Mouse (Mus musculus): ENCODE measurements around the gene Ubap1l. TPM values are rescaled to one million over a fixed set of nuclear protein-coding genes. Genes with fewer than 3 reads are reported as not detected.
"Not testable (repeated sequence)": the region's sequence is repeated elsewhere in the genome, so short reads cannot be mapped to it uniquely, and the experiment has no call there.

The Ubap1l gene
- polyA plus RNA-seq, 1 experiment from 2014 or later, result 3.0 TPM

GRCm38 (mm10) chr9:65345439-65345838 is 15.4 kb upstream of the Ubap1l start:
- H3K4me1 ChIP-seq (ENCODE audit: control insufficient read depth, insufficient read depth, low read depth, low read length), result peaks cover 15% of the 10 kb centered on the region
- peak; percentile 38; the same call in 1 of the 2 replicates for ATAC-seq
- H3K27me3 ChIP-seq (replicated peaks; ENCODE audit: control insufficient read depth, insufficient read depth, low read length); H3K36me3 ChIP-seq (ENCODE audit: control insufficient read depth, insufficient read depth, low read length); H3K9me3 ChIP-seq (ENCODE audit: control insufficient read depth, low read length): not testable (repeated sequence)
- H3K4me2 ChIP-seq (ENCODE audit: low read length), result peak overlapping the region; percentile 88
- WGBS, result 56% methylated on average over 11 of the region's 11 CpGs
- peak overlapping the region; percentile 100 for H3K4me3 ChIP-seq (ENCODE audit: low read length)
- H3K27ac ChIP-seq (ENCODE audit: low read depth, low read length), result peak overlapping the region; percentile 96
- peak overlapping the region; percentile 96 for H3K9ac ChIP-seq (ENCODE audit: low read depth, low read length)

- peak within 1 kb of the TSS; percentile 96 for H3K9ac ChIP-seq (ENCODE audit: low read depth, low read length)
- peak; percentile 97 for ATAC-seq
- whole genome bisulfite sequencing, result under 1% methylated on average over 58 of the region's 59 CpGs
- H3K4me3 ChIP-seq (ENCODE audit: low read length), result peak within 1 kb of the TSS; percentile 100
- H3K36me3 ChIP-seq (ENCODE audit: control insufficient read depth, insufficient read depth, low read length), result no peaks in the 10 kb centered on the region
- peak within 1 kb of the TSS; percentile 88 for H3K4me2 ChIP-seq (ENCODE audit: low read length)
- H3K9me3 ChIP-seq (ENCODE audit: control insufficient read depth, low read length), result no peaks in the 10 kb centered on the region
- H3K27ac ChIP-seq (ENCODE audit: low read depth, low read length), result peak within 1 kb of the TSS; percentile 96
- no peaks in the 10 kb centered on the region for H3K27me3 ChIP-seq (replicated peaks; ENCODE audit: control insufficient read depth, insufficient read depth, low read length)
- H3K4me1 ChIP-seq (ENCODE audit: control insufficient read depth, insufficient read depth, low read depth, low read length), result peaks cover 15% of the 10 kb centered on the region
Measured at GRCm38 (mm10) chr9:65345854-65346475, 14.9 kb upstream of the Ubap1l start, which contains the start of gene Pdcd7. Pdcd7 (plus strand) TSS chr9:65346104.

- Histone ChIP-seq H3K36me3 (ENCODE audit: control insufficient read depth, insufficient read depth, low read length) (no peaks in the 10 kb centered on the region), H3K9ac (ENCODE audit: low read depth, low read length) (peak overlapping the region; percentile 96), H3K4me3 (ENCODE audit: low read length) (peak overlapping the region; percentile 100), H3K4me2 (ENCODE audit: low read length) (peak overlapping the region; percentile 88), H3K27me3 (replicated peaks; ENCODE audit: control insufficient read depth, insufficient read depth, low read length) (no peaks in the 10 kb centered on the region), H3K9me3 (ENCODE audit: control insufficient read depth, low read length) (no peaks in the 10 kb centered on the region), H3K4me1 (ENCODE audit: control insufficient read depth, insufficient read depth, low read depth, low read length) (peaks cover 15% of the 10 kb centered on the region), H3K27ac (ENCODE audit: low read depth, low read length) (peak overlapping the region; percentile 96)
- peak; percentile 69 for ATAC-seq
- 0% methylated on average over 61 of the region's 77 CpGs for WGBS
Measured at GRCm38 (mm10) chr9:65346476-65347111, 14.2 kb upstream of the Ubap1l start.

- H3K4me2 ChIP-seq (ENCODE audit: low read length), result peak overlapping the region; percentile 88
- peaks cover 15% of the 10 kb centered on the region for H3K4me1 ChIP-seq (ENCODE audit: control insufficient read depth, insufficient read depth, low read depth, low read length)
- WGBS, result 50% methylated on average over 8 of the region's 8 CpGs
- no peak for ATAC-seq
- H3K9me3 ChIP-seq (ENCODE audit: control insufficient read depth, low read length), result no peaks in the 10 kb centered on the region
- H3K4me3 ChIP-seq (ENCODE audit: low read length), result peak overlapping the region; percentile 100
- no peaks in the 10 kb centered on the region for H3K36me3 ChIP-seq (ENCODE audit: control insufficient read depth, insufficient read depth, low read length)
- H3K27me3 ChIP-seq (replicated peaks; ENCODE audit: control insufficient read depth, insufficient read depth, low read length), result no peaks in the 10 kb centered on the region
- H3K27ac ChIP-seq (ENCODE audit: low read depth, low read length), result no peak overlapping the region; the same call in 1 of the 2 replicates
- peak overlapping the region; percentile 96 for H3K9ac ChIP-seq (ENCODE audit: low read depth, low read length)
Measured at GRCm38 (mm10) chr9:65347112-65347850, 13.6 kb upstream of the Ubap1l start.

GRCm38 (mm10) chr9:65353251-65353650 is 7.6 kb upstream of the Ubap1l start:
- ATAC-seq, result no peak
- Histone ChIP-seq H3K4me2 (ENCODE audit: low read length) (no peak overlapping the region), H3K4me3 (ENCODE audit: low read length) (no peak overlapping the region), H3K9me3 (ENCODE audit: control insufficient read depth, low read length) (no peaks in the 10 kb centered on the region), H3K27me3 (replicated peaks; ENCODE audit: control insufficient read depth, insufficient read depth, low read length) (no peaks in the 10 kb centered on the region), H3K27ac (ENCODE audit: low read depth, low read length) (no peak overlapping the region), H3K4me1 (ENCODE audit: control insufficient read depth, insufficient read depth, low read depth, low read length) (peaks cover 1% of the 10 kb centered on the region), H3K9ac (ENCODE audit: low read depth, low read length) (no peak overlapping the region), H3K36me3 (ENCODE audit: control insufficient read depth, insufficient read depth, low read length) (peaks cover 15% of the 10 kb centered on the region)
- 89% methylated on average over 5 of the region's 5 CpGs for WGBS

- H3K9ac ChIP-seq (ENCODE audit: low read depth, low read length), result no peak overlapping the region
- H3K27me3 ChIP-seq (replicated peaks; ENCODE audit: control insufficient read depth, insufficient read depth, low read length), result no peaks in the 10 kb centered on the region
- H3K36me3 ChIP-seq (ENCODE audit: control insufficient read depth, insufficient read depth, low read length), result peaks cover 41% of the 10 kb centered on the region
- H3K4me2 ChIP-seq (ENCODE audit: low read length), result no peak overlapping the region
- no peak for ATAC-seq
- H3K4me3 ChIP-seq (ENCODE audit: low read length), result no peak overlapping the region
- no peaks in the 10 kb centered on the region for H3K4me1 ChIP-seq (ENCODE audit: control insufficient read depth, insufficient read depth, low read depth, low read length)
- H3K9me3 ChIP-seq (ENCODE audit: control insufficient read depth, low read length), result no peaks in the 10 kb centered on the region
- 86% methylated on average over 7 of the region's 7 CpGs for WGBS
- H3K27ac ChIP-seq (ENCODE audit: low read depth, low read length), result no peak overlapping the region
Measured at GRCm38 (mm10) chr9:65356561-65356960, 4.3 kb upstream of the Ubap1l start.

- Histone ChIP-seq H3K27ac (ENCODE audit: low read depth, low read length) (no peak overlapping the region), H3K4me1 (ENCODE audit: control insufficient read depth, insufficient read depth, low read depth, low read length) (no peaks in the 10 kb centered on the region), H3K27me3 (replicated peaks; ENCODE audit: control insufficient read depth, insufficient read depth, low read length) (no peaks in the 10 kb centered on the region), H3K9me3 (ENCODE audit: control insufficient read depth, low read length) (no peaks in the 10 kb centered on the region), H3K9ac (ENCODE audit: low read depth, low read length) (no peak overlapping the region), H3K36me3 (ENCODE audit: control insufficient read depth, insufficient read depth, low read length) (peaks cover 41% of the 10 kb centered on the region), H3K4me3 (ENCODE audit: low read length) (no peak overlapping the region), H3K4me2 (ENCODE audit: low read length) (no peak overlapping the region)
- WGBS, result 90% methylated on average over 2 of the region's 2 CpGs
- ATAC-seq, result no peak
Measured at GRCm38 (mm10) chr9:65356971-65357370, 3.9 kb upstream of the Ubap1l start.

- H3K27me3 ChIP-seq (replicated peaks; ENCODE audit: control insufficient read depth, insufficient read depth, low read length), result no peaks in the 10 kb centered on the region
- H3K27ac ChIP-seq (ENCODE audit: low read depth, low read length), result no peak overlapping the region
- no peak for ATAC-seq
- no peaks in the 10 kb centered on the region for H3K4me1 ChIP-seq (ENCODE audit: control insufficient read depth, insufficient read depth, low read depth, low read length)
- 92% methylated on average over 1 of the region's 1 CpGs for WGBS
- no peak overlapping the region for H3K9ac ChIP-seq (ENCODE audit: low read depth, low read length)
- H3K36me3 ChIP-seq (ENCODE audit: control insufficient read depth, insufficient read depth, low read length), result peaks cover 41% of the 10 kb centered on the region
- H3K9me3 ChIP-seq (ENCODE audit: control insufficient read depth, low read length), result no peaks in the 10 kb centered on the region
- H3K4me2 ChIP-seq (ENCODE audit: low read length), result no peak overlapping the region
- no peak overlapping the region for H3K4me3 ChIP-seq (ENCODE audit: low read length)
Measured at GRCm38 (mm10) chr9:65358956-65359480, 1.8 kb upstream of the Ubap1l start.

- Histone ChIP-seq H3K4me2 (ENCODE audit: low read length) (no peak overlapping the region), H3K9me3 (ENCODE audit: control insufficient read depth, low read length) (no peaks in the 10 kb centered on the region), H3K4me1 (ENCODE audit: control insufficient read depth, insufficient read depth, low read depth, low read length) (no peaks in the 10 kb centered on the region), H3K4me3 (ENCODE audit: low read length) (no peak overlapping the region), H3K27me3 (replicated peaks; ENCODE audit: control insufficient read depth, insufficient read depth, low read length) (no peaks in the 10 kb centered on the region), H3K9ac (ENCODE audit: low read depth, low read length) (no peak overlapping the region), H3K27ac (ENCODE audit: low read depth, low read length) (no peak overlapping the region), H3K36me3 (ENCODE audit: control insufficient read depth, insufficient read depth, low read length) (peaks cover 23% of the 10 kb centered on the region)
- ATAC-seq, result no peak
- WGBS, result 63% methylated on average over 9 of the region's 9 CpGs
Measured at GRCm38 (mm10) chr9:65363684-65364083, 2.8 kb downstream of the Ubap1l start.
